Mouse (Mus musculus) hindbrain, embryonic 12.5 days (tissue): ENCODE measurements around the gene E4f1. TPM values are rescaled to one million over a fixed set of nuclear protein-coding genes. Genes with fewer than 3 reads are reported as not detected.

Source experiments
- ATAC-seq: fragments of 200-750 bp; cut with Nextera tagmentation; 2 replicates; pipeline ENCODE4 v1.8.0; 2017; ENCODE audit warnings: moderate TSS enrichment; ENCODE audit not compliant: low FRiP score
- H3K27ac ChIP-seq: fragments of 300-500 bp; sonication (generic); 2 replicates; pipeline ENCODE4 v1.5.1; 2016; ENCODE audit warnings: mild to moderate bottlenecking
- H3K27me3 ChIP-seq: fragments of 300-500 bp; sonication (generic); 2 replicates; pipeline ENCODE4 v1.6.1; 2016; ENCODE audit warnings: mild to moderate bottlenecking
- H3K36me3 ChIP-seq: fragments of 300-500 bp; sonication (generic); 2 replicates; pipeline ENCODE4 v1.6.1; 2016; ENCODE audit warnings: mild to moderate bottlenecking
- H3K4me1 ChIP-seq: fragments of 300-500 bp; sonication (generic); 2 replicates; pipeline ENCODE4 v1.6.1; 2016
- H3K4me2 ChIP-seq: fragments of 300-500 bp; sonication (generic); replicated peaks from 2 replicates; pipeline ENCODE4 v1.6.1; 2016; ENCODE audit warnings: mild to moderate bottlenecking
- H3K4me3 ChIP-seq: fragments of 300-500 bp; sonication (generic); 2 replicates; pipeline ENCODE4 v1.5.1; 2016; ENCODE audit warnings: mild to moderate bottlenecking
- H3K9ac ChIP-seq: fragments of 300-500 bp; sonication (generic); 2 replicates; pipeline ENCODE4 v1.6.1; 2016; ENCODE audit warnings: mild to moderate bottlenecking, moderate library complexity
- H3K9me3 ChIP-seq: fragments of 300-500 bp; sonication (generic); replicated peaks from 2 replicates; pipeline ENCODE4 v1.6.1; 2016; ENCODE audit warnings: mild to moderate bottlenecking
- WGBS: fragments of 180-500 bp; shearing (Covaris S2); methylation state at CpG from one replicate; pipeline ENCODE4 v1.1.7; 2016; 5-methylcytosine and 5-hydroxymethylcytosine counted together
- polyA plus RNA-seq: library from polyadenylated mRNA; unstranded; fragments of >200 nt; fragmentation: Nextera tagmentation; extraction: Ambion mirVana; gene quantifications from 2 replicates; pipeline ENCODE4 v1.2.1, GENCODE M21; 2016

E4f1 gene
- polyA plus RNA-seq, 1 experiment from 2014 or later = 39.4 TPM

DNA sequence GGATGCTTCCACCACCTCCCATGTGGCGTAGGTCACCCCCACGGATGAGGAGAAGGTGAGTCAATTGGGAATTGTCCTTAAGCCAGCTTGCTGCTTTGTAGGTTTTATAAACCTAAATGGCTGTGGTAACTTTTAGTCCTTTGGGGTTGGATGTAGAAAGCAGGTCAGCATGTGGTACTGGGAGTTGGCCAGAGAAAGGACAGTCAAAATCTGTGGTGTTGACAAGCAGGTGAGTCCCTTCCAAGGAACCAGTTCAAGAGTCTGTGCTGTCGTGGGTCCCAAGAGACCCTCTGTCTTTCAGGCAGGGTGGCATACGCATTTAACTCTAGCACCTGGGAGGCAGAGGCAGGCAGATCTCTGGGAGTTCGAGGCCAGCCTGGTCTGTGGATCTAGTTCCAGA is 45.6 kb downstream of the E4f1 start:
- H3K9ac ChIP-seq = no peak overlapping the region
- H3K4me2 ChIP-seq = no peak overlapping the region
- no peak overlapping the region for H3K4me3 ChIP-seq
- H3K4me1 ChIP-seq = peaks cover 4% of the 10 kb centered on the region
- no peak for ATAC-seq
- peaks cover 58% of the 10 kb centered on the region for H3K36me3 ChIP-seq
- H3K9me3 ChIP-seq = no peaks in the 10 kb centered on the region
- H3K27ac ChIP-seq = no peak overlapping the region
- WGBS = 94% methylated on average over 5 of the region's 5 CpGs
- no peaks in the 10 kb centered on the region for H3K27me3 ChIP-seq

DNA sequence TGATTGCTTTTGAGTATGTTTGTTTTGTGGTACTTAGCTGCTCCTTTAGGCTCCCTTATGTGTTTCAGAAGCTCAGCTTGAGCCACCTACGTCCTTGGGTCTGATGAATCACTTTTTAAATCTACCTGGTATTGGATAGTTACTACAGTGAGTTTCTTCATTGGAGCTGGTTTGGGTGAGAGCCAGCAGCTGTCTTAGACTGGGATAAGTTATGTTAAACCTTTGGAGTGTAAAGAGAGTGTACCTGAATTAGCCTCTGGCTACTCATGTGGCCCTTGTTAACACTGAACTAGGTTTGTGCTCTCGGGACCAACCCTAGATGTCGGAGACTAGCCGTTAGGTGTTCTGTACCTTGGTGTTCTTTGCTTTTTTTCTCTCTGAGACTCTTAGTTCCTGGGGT is 47.0 kb downstream of the E4f1 start:
- H3K4me3 ChIP-seq = no peak overlapping the region
- no peaks in the 10 kb centered on the region for H3K9me3 ChIP-seq
- H3K4me1 ChIP-seq = peaks cover 4% of the 10 kb centered on the region
- WGBS = 94% methylated on average over 4 of the region's 4 CpGs
- ATAC-seq = no peak
- H3K27ac ChIP-seq = no peak overlapping the region
- H3K9ac ChIP-seq = no peak overlapping the region
- H3K27me3 ChIP-seq = no peaks in the 10 kb centered on the region
- H3K36me3 ChIP-seq = peaks cover 72% of the 10 kb centered on the region
- no peak overlapping the region for H3K4me2 ChIP-seq

DNA sequence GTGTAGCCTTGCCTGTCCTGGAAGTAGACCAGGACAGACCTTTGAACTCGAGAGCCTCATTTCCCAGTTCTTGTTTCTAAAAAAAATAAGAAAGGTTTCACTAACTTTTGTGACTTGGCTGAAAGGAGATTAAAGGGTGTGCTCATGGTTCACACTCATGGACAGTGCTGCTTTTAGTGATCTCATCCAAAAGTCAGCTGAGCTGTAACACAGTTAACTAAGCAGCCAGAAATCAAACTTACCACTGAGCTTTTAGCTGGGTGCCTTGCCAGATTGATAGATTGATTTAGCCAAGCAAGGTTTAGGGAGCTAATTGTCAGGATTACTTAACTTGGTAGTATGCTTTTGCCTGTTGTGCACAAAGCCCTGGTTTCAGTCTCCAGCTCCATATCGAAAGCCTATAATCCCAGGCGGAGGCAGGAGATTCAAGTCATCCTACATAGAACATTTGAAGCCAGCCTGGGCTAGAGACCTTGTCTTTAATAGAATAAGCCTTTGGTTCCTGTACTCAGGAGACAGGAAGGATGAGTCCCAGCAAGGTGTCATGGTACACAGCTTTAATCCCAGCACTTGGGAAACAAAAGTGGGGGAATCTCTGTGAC is 54.0 kb downstream of the E4f1 start:
- 92% methylated on average over 3 of the region's 3 CpGs for WGBS
- ATAC-seq = no peak
- Histone ChIP-seq H3K4me1 (peaks cover 32% of the 10 kb centered on the region), H3K27me3 (no peaks in the 10 kb centered on the region), H3K36me3 (peaks cover 51% of the 10 kb centered on the region), H3K4me3 (peak overlapping the region; percentile 87), H3K27ac (no peak overlapping the region), H3K9ac (peak overlapping the region; percentile 87), H3K4me2 (peak overlapping the region; percentile 98), H3K9me3 (no peaks in the 10 kb centered on the region)

DNA sequence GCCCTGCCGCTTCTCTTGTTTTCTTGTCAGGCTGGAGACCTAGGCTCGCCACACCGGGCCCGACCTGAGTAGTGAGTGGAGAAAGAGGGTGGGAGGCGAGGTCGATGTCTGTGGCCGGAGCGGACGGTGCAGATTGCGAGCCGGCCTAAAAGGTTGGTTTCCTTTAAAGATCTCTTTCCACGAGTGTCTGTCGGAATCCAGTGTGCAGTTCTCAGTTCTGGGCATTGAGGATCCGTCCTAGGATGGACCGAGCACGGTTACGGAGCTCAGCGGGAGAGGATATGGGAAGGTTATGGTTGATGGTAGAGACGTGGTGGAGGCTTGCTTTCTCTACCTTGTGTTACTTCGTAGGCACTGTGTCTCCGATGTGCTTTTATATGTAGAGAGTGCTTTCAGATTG is 55.1 kb downstream of the E4f1 start:
- Histone ChIP-seq H3K4me1 (peaks cover 32% of the 10 kb centered on the region), H3K27me3 (no peaks in the 10 kb centered on the region), H3K36me3 (peaks cover 45% of the 10 kb centered on the region), H3K9ac (peak overlapping the region; percentile 87), H3K4me3 (peak overlapping the region; percentile 87), H3K27ac (peak overlapping the region; percentile 94), H3K9me3 (no peaks in the 10 kb centered on the region), H3K4me2 (peak overlapping the region; percentile 98)
- WGBS = under 1% methylated on average over 21 of the region's 21 CpGs
- peak; percentile 24 for ATAC-seq

DNA sequence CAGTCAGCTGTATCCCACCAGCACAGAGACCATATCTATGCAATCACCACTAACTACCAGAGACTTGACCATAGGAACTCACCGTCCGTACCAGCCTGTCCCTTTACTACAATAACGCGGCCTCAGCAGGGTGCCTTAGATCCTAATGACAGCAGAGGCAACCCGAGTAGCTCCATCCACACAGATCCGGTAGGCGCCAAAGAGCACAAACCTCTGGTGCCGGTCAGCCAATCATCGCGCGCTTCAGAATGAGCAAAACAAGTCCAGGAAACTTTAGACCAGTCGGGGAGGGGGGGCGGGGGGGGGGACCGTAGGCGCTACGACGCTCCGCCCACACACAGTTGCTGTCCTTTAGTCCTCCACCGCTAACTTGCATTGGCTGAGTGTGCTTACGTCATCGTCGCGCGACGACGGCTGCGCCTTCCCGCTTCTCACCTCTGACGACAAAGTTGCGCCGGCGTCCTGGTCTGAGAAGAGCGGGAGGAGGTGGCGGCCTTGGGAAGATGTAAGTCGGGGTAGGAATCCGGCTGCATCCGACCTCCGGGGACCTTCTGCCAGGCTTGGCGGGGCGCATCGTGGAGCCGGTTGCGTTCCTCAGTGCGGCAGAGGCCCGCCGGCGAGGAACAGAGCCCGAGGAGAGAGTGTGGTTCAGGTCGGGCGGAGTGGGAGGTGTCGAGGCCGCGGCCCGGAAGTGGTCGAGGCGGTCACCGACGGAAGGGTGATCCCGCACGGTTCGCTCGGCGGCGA is 55.7 kb downstream of the E4f1 start, which contains the start of gene Rnps1:
Rnps1 (plus strand) TSS at position 336 of the 747 bp plus-strand sequence.
- Histone ChIP-seq H3K27ac (peak within 1 kb of the TSS; percentile 94), H3K4me3 (peak within 1 kb of the TSS; percentile 87), H3K36me3 (peaks cover 45% of the 10 kb centered on the region), H3K9me3 (no peaks in the 10 kb centered on the region), H3K4me1 (peaks cover 32% of the 10 kb centered on the region), H3K4me2 (peak within 1 kb of the TSS; percentile 98), H3K9ac (peak within 1 kb of the TSS; percentile 87), H3K27me3 (no peaks in the 10 kb centered on the region)
- peak; percentile 94 for ATAC-seq
- WGBS = under 1% methylated on average over 63 of the region's 64 CpGs

DNA sequence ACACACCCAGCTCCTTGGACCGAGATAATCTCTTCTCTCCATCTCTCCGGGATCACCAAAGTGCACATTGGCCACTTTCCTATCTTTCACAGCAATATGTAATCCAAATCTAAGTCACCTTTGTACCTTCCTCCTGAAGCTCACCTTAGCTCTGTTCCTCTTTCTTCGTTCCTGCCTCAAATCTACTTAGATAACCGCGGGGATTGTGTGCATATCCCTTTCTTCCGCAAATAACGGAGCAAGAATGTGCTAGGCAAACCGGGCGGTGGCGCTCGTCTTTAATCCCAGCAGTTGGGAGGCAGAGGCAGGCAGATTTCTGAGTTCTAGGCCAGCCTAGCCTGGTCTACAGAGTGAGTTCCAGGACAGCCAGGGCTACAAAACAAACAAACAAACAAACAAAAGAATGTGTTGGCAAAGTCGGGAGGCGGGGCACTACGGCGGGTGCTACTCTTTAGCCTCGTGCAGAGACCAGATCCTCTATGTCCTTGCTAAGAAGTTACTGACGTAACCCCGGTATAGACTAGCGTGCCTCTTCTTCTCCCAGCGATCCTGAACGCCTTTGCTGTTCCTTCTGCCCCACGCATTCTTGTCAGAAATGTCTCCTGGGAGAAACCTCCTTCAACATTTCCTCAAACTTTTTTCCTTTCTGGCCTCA is 56.4 kb downstream of the E4f1 start:
- Histone ChIP-seq H3K4me1 (peaks cover 32% of the 10 kb centered on the region), H3K4me3 (peak overlapping the region; percentile 87), H3K27me3 (no peaks in the 10 kb centered on the region), H3K27ac (peak overlapping the region; percentile 94), H3K9ac (peak overlapping the region; percentile 69), H3K36me3 (peaks cover 45% of the 10 kb centered on the region), H3K9me3 (no peaks in the 10 kb centered on the region), H3K4me2 (peak overlapping the region; percentile 98)
- WGBS = 36% methylated on average over 22 of the region's 22 CpGs
- ATAC-seq = peak; percentile 21

DNA sequence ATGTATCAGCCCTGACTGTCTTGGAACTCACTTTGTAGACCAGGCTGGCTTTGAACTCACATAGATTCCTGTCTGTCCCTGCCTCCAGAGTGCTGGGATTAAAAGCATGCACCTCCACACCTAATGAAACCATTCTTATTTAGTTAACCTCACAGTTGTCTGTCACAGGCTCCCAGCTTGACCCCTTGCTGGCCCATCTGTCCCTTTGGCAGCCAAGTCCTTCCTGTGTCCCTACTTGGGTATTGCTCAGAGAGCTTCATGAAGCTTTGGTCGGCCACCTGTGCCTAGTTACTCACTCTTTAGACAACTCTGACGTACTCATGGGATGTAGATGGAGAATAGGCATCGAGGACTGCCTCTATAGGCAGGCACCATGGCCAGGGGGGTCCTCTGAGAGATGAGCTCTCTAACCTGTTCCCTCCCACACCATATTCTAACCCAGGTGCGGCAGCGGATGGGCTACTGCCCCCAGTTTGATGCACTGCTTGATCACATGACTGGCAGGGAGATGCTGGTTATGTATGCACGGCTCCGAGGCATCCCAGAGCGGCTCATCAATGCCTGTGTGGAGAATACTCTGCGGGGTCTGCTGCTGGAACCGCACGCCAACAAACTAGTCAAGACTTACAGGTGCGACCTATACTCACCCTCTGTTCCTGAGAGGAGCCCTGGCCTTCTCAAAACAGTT is 62.9 kb downstream of the E4f1 start:
- Histone ChIP-seq H3K4me1 (no peaks in the 10 kb centered on the region), H3K9me3 (no peaks in the 10 kb centered on the region), H3K36me3 (peaks cover 78% of the 10 kb centered on the region), H3K27ac (no peak overlapping the region), H3K4me3 (no peak overlapping the region), H3K27me3 (no peaks in the 10 kb centered on the region), H3K9ac (no peak overlapping the region), H3K4me2 (no peak overlapping the region)
- ATAC-seq = no peak
- WGBS = 92% methylated on average over 12 of the region's 12 CpGs

DNA sequence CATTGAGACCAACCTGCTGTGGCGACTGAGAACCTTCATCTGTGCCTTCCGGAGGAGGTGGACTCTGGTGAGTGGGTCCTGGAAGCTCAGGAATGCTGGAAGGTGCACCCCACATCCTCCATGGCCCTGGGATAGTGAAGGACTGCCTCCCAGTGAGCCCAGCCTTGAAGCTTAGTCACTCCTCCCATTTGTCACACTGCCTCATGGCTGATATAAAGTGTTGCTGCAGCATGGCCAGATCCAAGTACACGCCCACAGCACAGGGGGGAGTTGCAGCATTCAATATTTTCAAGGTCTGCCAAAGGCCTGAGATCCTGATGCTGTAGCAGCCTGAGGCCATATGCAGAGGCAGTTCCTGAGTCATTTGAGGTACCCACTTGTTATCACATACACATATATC is 67.7 kb downstream of the E4f1 start:
- Histone ChIP-seq H3K4me3 (no peak overlapping the region), H3K4me2 (no peak overlapping the region), H3K27me3 (no peaks in the 10 kb centered on the region), H3K27ac (no peak overlapping the region), H3K4me1 (no peaks in the 10 kb centered on the region), H3K9me3 (no peaks in the 10 kb centered on the region), H3K9ac (no peak overlapping the region), H3K36me3 (peaks cover 82% of the 10 kb centered on the region)
- 77% methylated on average over 3 of the region's 3 CpGs for WGBS
- no peak for ATAC-seq

DNA sequence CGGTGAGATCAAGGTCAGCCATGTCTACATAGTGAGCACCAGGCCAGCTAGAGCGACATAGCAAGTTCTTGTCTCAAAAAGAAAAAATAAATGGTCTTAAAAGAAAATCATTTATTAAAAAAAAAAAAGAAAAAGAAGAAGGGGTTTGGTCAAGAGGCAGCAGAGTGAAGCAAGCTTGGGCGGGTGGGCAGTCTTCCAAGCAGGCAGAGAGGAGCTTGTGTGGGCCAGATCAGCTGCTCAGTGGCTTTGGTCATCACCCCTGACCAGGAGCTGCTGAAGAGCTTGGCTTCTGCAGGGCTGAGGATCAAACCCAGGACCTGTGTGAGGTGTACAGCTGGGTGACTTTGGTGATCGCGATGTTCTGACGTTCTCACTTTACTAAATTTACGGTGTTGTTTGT is 75.7 kb downstream of the E4f1 start:
- H3K27ac ChIP-seq = no peak overlapping the region
- H3K36me3 ChIP-seq = peaks cover 38% of the 10 kb centered on the region
- no peaks in the 10 kb centered on the region for H3K27me3 ChIP-seq
- no peak overlapping the region for H3K4me3 ChIP-seq
- H3K4me1 ChIP-seq = no peaks in the 10 kb centered on the region
- H3K9ac ChIP-seq = no peak overlapping the region
- no peak for ATAC-seq
- no peak overlapping the region for H3K4me2 ChIP-seq
- no peaks in the 10 kb centered on the region for H3K9me3 ChIP-seq
- 86% methylated on average over 7 of the region's 7 CpGs for WGBS

Other genes starting within 250 kb of the E4f1 start
- 14.8 and 15.6 TPM in 2 replicates for gene Tedc2, start 249.5 kb downstream of the E4f1 start, polyA plus RNA-seq
- 49.2 and 53.3 TPM in 2 replicates for gene Ccnf, start 218.8 kb downstream of the E4f1 start, polyA plus RNA-seq
- 0.15 and 0.16 TPM in 2 replicates for gene Abca17, start 119.2 kb downstream of the E4f1 start, polyA plus RNA-seq
- 21.4 and 21.7 TPM in 2 replicates for gene Abca3, start 118.4 kb downstream of the E4f1 start, polyA plus RNA-seq
- 326 and 328 TPM in 2 replicates for gene Rnps1, start 55.7 kb downstream of the E4f1 start, polyA plus RNA-seq
- 59.3 and 62.4 TPM in 2 replicates for gene Eci1, start 43.7 kb downstream of the E4f1 start, polyA plus RNA-seq
- 4.2 and 7.0 TPM in 2 replicates for gene Dnase1l2, start 27.2 kb downstream of the E4f1 start, polyA plus RNA-seq
- 52.5 and 57.3 TPM in 2 replicates for gene Pgp, start 79 bp upstream of the E4f1 start, polyA plus RNA-seq
- gene Bricd5, start 3.6 kb upstream of the E4f1 start, polyA plus RNA-seq = 1.2 TPM in 1 of 2 replicates, not detected in the other
- gene Mlst8, start 8.8 kb upstream of the E4f1 start, polyA plus RNA-seq = 35.2 and 36.9 TPM in 2 replicates
- gene Caskin1, start 18.3 kb upstream of the E4f1 start, polyA plus RNA-seq = 24.2 and 25.0 TPM in 2 replicates
- gene Traf7, start 57.6 kb upstream of the E4f1 start, polyA plus RNA-seq = 86.5 and 87.0 TPM in 2 replicates
- gene Rab26, start 63.9 kb upstream of the E4f1 start, polyA plus RNA-seq = 2.1 and 2.8 TPM in 2 replicates
- 20.5 and 25.5 TPM in 2 replicates for gene Pkd1, start 79.5 kb upstream of the E4f1 start, polyA plus RNA-seq
- 85.5 and 86.2 TPM in 2 replicates for gene Tsc2, start 162.3 kb upstream of the E4f1 start, polyA plus RNA-seq
- 14.4 and 15.7 TPM in 2 replicates for gene Nthl1, start 162.4 kb upstream of the E4f1 start, polyA plus RNA-seq
- gene Slc9a3r2, start 180.0 kb upstream of the E4f1 start, polyA plus RNA-seq = 39.2 and 39.6 TPM in 2 replicates
- not detected in 2 replicates for gene Npw, start 188.1 kb upstream of the E4f1 start, polyA plus RNA-seq
- gene Zfp598, start 199.4 kb upstream of the E4f1 start, polyA plus RNA-seq = 23.0 and 25.2 TPM in 2 replicates
- 30.6 and 32.1 TPM in 2 replicates for gene Syngr3, start 219.6 kb upstream of the E4f1 start, polyA plus RNA-seq
- 42.2 and 42.4 TPM in 2 replicates for gene Gfer, start 225.8 kb upstream of the E4f1 start, polyA plus RNA-seq
- gene Noxo1, start 225.9 kb upstream of the E4f1 start, polyA plus RNA-seq = 3.6 and 4.8 TPM in 2 replicates
- 76.9 and 79.7 TPM in 2 replicates for gene Tbl3, start 237.3 kb upstream of the E4f1 start, polyA plus RNA-seq
- 0.18 and 0.35 TPM in 2 replicates for gene Rnf151, start 247.8 kb upstream of the E4f1 start, polyA plus RNA-seq
- gene Rps2, start 247.8 kb upstream of the E4f1 start, polyA plus RNA-seq = 795 and 841 TPM in 2 replicates